Mouse (Mus musculus): Measurements from ENCODE around the gene Rhbdd1.

- TF ChIP-seq POLR2A (IDR thresholded peaks at IDR 0.05; ENCODE audit: insufficient read depth, low read depth, low read length) (no peak), CTCF (IDR thresholded peaks at IDR 0.05) (no peak)
Measured at GRCm38 (mm10) chr1:82283901-82284301, 32.4 kb upstream of the Rhbdd1 start.

Measured in heart, adult 2 months (tissue).